Mouse (Mus musculus): ENCODE results near the gene Zfp710.
A peak's percentile ranks its signal among the peaks of the same experiment; 100 is the strongest.

Gene Zfp710

DNA sequence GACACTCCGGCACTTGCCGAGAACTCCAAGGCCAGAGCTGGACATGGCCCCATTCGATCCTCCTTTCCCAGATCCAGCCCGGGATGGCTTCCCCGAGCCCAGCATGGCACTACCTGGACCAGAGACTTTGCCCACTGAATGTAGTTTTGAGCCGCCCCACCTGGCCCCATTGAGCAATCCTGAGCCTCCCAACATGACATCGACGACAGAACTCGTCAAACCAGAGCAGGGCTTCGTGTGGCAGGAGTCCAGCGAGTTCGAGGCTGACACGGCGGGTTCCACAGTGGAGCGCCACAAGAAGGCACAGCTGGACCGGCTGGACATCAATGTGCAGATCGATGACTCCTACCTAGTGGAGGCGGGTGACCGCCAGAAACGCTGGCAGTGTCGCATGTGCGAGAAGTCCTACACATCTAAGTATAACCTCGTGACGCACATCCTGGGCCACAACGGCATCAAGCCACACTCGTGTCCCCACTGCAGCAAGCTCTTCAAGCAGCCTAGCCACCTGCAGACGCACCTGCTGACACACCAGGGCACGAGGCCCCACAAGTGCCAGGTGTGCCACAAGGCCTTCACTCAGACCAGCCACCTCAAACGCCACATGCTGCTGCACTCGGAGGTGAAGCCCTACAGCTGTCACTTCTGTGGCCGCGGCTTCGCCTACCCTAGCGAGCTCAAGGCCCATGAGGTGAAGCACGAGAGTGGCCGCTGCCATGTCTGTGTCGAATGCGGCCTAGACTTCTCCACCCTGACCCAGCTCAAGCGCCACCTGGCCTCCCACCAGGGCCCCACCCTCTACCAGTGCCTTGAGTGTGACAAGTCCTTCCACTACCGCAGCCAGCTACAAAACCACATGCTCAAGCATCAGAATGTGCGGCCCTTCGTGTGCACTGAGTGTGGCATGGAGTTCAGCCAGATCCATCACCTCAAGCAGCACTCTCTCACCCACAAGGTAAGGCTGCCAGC is 57.3 kb downstream of the Zfp710 start:
- DNase-seq = no peak

DNA sequence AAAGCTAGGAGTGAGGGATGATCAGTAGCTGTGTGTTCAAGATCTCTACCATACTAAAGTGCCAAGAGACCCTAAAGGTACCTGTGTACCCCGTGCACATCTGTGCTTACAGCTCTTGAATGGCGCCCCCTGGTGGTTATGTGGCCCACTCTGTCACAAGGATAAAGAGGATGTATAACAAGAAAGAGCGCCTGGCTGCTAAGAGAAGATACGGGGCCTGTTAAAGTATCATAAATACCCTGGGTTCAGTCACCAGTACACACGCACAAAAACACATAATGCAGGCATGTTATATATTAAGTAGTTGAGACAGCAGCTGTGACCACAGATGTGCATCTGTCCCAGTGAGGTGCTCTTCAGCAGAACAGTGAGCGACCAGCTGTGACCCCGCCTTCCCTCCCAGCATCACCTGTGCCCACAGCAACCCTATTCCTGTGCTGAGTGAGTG is 59.9 kb downstream of the Zfp710 start:
- DNase-seq = peak; percentile 80

DNA sequence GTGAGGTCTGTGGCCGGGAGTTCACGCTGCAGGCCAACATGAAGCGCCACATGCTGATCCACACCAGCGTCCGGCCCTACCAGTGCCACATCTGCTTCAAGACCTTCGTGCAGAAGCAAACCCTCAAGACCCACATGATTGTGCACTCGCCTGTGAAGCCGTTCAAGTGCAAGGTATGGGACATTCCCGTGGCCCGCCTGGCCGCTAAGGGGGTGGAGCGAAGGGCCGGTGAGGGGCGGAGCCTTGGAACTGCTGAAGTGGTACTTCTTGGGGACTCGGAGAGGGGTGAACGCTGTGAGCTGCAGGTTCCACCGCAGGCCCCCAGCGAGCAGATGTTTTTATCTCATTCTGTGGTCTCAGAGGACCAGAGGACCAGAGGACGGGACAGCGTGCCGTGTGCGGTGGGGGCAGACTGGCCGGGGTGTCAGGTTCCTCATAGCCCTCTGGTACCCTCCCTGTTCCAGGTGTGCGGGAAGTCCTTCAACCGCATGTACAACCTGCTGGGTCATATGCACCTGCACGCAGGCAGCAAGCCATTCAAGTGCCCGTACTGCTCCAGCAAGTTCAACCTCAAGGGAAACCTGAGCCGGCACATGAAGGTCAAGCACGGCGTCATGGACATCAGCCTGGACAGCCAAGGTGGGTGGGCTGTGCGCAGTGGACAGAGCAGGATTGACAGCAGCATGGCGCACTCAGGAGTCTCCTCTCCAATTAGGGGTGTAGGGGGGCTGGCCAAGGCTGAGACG is 61.5 kb downstream of the Zfp710 start:
- DNase-seq = no peak

DNA sequence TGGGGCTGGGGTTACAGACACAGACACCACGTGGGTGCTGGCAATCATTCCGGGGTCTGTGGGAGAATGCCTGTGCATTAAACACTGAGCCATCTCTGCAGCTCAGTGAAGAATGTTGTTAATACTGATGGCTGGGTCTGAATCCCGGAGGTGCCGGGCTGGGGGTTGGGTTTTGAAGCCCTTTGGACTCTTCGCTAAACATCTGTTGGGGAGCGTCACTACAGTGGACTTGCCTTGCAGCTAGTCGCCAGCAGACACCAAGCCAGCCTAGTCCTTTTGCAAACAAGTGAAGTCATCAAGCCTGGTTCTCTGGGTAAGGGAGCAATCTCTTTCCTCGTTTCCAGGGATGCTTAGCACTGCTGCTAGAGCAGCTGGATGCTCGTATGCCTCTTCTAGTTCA is 63.6 kb downstream of the Zfp710 start:
- DNase-seq = no peak

DNA sequence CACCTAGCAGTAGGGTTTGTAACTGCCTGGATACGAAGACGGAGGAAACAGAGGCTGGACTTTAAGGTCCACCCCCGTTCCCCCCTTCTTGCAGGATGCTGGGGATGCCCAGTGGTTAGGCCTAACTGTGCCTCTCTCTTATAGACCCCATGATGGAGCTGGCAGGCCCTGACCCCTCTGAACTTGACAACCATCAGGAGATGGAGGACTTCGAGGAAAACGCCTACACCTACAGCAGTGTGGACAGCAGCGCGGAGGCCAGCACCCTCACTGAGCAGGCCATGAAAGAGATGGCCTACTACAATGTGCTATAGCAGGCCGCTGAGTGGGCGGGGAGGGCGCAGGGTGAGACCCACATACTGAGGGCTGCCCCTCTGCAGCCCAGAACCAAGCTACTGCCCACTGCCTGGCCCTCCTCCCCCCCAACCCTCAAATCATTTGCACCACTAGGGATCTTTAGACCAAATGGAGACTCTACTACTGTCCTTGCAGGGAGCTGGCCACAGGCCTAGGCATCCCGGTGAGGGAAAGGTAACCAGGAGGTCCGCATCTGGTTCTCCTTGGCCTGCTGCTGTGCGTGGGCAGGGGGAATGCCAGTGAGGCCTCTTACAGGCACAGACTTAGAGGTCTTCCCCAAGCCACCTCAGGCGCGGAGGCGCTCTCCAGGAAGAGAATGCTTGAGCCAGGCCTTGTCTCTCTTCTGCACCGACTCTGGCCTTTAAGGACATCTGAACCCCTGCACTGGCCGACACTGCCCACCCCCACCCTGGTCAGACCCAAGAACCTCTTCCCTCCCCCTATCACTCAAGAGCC is 65.8 kb downstream of the Zfp710 start:
- no peak for DNase-seq

DNA sequence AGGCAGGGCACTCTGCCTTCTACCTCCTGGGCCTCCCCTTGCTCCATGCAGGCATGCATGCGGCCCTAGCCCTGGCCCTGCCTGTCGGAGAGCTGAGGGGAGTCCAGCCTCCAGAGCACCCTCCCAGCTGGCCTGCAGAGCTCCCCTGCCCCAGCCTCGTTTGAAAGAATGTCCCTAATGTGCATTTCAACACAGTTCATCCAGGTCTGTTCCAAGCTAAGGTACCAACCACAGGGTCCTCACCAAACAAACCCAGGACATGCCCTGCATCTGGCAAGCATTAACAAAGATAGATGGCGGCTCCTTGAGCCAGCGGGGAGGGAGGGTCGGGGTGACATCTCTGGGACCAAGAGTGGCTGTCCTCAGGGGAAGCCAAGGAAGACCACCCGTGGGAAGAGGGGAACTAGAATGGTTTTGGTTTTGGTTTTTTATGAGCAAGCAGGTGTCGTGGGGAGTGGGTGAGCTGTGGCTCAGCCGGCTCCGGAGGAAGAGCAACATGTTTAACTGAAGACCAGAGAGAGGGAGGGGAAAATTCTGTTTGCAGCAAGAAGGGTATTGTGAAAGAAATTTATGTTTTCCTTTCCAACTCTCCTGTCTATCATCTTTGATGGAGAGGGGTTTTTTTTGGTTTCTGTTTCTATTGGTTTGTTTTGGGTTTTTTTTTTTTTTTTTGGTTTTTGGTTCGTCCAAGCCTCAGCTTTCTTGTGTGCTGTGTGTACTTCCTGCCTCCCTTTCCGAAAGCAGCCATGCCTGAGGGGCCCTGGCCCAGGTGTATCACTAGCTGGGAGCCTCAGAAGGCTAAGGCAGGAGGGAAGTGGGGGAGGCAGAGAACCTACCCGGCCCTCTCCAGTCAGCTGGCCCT is 66.6 kb downstream of the Zfp710 start:
- DNase-seq = no peak

DNA sequence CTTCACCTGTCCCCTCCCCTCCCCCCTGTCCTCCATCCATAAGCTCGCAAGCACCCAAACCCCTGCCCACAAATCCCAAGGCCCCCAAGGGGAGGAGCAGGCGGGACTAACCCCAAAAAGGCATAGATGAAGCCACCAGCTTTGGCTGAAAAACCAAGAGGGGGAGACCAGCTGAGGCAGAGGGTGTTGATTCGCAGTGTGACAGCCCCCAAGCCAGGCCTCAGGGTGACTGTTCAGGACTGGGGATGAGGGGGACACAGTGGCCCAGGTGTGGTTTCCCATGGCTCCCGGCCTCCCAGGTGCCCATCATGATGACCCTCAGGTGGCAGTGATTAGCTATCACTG is 67.2 kb downstream of the Zfp710 start:
- DNase-seq = no peak

DNA sequence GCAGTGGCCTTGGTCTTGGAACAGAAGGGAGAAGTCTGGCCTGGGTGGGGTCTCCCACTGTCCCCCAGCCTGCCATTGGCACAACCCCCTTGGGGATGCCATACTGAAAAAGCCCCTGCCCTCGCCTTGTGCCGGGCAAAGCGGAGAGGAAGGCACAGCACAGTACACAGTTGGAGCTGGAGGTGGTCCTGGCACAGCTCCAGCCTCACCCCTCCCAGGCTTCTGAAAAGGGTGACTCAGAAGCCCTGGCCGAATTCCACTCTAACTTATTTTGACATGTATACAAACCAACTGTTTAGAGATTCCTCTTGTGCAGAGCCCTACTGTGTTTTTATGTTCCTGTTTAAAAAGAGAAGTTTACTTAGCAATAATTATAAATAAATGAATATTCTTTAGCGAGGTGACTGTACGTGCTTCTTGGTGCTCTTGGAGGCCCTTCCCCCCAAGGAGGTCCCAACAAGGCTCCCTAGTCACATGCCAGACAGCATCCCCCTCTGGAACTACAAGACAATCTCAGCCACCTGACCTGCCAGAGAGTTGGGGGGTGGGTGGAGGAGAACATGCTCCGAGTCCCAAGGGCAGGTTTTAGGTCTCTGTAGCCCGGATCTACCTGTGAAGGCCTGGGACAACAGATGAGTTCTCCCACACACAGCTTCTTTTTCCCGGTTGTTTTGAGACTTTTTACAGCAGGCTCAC is 67.9 kb downstream of the Zfp710 start:
- no peak for DNase-seq

DNA sequence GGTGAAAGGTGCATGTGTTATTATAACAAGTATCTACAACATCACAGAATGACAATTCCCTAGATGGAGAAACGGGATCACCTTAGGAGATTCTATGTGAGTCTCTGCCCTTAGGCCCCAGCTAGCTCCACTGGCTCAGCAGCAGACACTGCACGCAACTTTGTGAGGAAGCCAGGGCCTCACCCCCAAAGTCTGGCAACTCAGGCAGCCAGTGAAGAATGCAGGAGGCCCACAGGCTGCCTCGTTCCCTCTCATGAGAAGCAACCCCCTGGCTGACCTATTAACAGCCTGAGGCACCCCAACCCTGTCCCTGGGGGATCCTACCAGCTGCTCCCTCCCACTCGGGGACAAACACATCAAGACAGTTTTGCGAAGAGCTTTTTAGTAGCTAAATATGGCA is 69.9 kb downstream of the Zfp710 start:
- DNase-seq = no peak

DNA sequence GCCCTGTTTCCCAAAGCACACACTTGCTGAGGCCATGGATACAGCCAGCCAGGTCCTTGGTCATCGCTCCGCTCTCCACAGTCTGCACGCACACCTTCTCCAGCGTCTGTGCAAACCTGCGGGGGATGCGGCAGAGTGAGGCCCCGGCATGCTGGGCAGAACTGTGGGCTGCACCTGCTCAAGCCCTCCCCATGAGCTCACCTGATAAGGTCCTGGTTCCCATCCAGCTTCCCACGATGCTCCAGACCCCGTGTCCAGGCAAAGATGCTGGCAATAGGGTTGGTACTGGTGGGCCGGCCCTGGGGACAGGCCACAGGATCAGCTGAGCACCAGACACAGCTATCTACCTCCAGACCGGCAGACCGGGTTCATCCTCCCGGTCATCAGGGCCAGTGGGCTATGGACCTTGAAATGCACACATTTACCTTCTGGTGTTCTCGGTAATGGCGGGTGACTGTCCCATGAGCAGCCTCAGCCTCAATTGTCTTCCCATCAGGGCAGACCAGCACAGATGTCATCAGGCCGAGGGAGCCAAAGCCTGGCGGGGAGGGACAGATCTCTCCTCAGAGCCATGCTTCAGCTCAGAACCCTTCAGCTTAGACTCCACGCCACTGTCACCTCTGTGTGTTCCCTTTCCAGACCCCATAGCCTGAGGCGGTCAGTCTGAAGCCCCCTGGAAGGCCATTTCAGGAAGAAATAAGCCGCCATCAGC is 71.1 kb downstream of the Zfp710 start:
- no peak for DNase-seq

DNA sequence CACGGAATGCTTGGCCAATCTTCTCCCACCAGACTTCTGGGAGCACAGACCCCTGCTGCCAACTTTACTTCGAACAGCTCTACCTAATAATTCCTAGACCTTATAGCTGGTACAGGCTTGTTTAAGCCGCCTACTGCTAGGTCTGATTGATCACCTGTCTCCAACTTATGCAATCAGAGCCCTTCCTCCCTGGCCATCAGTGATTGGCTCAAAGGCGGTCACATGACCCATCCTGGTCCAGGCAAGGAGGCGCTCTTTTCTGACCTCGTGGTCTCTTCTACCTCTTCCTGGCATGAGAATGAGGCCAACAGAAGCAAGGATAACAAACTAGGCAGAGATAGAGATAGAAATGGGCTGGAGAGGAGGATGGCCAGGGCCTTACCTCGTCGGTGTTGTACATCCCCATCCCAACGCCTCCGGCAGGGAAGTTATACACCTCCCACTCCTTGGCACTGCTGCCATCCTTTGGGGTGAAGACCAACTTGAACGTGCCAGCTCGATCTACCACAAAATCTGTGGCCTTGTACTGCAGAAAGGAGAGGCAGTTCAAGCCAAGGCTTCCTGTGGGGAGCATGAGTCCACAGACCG is 73.9 kb downstream of the Zfp710 start:
- no peak for DNase-seq

DNA sequence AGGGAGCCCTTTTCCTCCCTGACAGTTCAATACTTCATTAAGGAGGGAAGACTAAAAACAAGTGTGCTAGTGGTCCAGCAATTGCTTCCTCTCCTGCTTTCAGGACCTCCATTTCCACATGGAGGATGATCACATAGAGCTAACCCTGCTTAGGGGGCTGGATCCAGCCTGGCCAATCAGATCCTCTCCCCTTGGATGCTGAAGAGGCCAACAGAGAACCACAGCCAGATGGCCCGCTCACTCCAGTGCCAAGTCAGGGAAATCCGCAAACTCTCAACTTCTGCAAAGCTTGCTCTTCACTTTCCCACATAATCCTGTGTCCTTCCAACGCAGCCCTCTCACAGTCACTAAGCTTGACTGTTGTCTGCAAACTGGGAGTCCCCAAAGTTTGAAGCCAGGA is 78.7 kb downstream of the Zfp710 start:
- no peak for DNase-seq

DNA sequence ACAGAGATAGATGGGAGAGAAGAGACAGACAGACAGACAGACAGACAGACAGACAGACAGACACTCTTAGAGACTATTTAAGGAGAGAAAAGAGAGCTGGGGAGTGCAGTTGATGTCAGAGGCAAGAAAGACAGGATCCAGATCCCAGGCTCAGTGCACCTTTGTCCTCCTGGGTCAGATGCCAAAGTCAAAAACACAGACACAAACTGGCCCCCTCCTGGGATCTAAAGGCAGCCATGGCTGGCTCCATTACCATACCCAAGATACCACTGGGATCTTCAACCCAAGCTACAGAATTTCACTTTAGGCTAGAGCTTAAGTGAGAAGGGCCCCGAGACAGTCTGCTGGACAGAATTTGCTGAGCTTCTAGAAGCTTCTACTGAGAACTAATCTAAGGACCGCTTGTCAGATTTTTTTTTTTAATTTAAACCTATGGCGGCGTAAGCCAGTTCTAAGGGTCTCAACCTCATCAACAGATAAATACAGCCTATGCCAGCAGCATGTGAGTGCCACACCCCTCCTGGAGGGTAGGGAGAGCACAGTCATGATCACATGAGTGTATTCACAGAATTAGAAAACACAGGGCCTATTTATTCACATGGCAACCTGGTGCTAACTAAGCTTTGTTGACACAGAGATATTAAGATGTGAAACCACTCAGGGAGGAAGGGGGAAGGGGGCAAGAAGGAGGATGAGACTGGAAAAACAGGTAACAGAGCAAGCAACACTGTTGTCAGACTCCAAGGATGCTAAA is 81.2 kb downstream of the Zfp710 start:
- no peak for DNase-seq

DNA sequence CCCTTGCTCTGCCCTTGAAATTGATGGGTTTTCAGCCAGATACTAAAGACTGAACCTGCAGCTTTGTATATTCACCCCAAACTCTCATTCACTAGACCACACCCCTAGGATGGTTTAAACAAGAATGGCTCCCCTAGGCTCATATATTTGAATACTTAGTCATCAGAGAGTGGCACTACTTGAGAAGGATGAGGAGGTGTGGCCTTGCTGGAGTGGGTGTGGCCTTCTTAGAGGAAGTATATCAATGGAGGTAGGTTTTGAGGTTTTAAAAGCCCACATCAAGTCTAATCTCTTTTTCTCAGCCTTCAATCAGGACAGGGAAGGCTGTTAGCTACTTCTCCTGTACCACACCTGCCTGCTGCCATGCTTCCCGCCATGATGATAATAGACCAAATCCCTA is 81.8 kb downstream of the Zfp710 start:
- no peak for DNase-seq

DNA sequence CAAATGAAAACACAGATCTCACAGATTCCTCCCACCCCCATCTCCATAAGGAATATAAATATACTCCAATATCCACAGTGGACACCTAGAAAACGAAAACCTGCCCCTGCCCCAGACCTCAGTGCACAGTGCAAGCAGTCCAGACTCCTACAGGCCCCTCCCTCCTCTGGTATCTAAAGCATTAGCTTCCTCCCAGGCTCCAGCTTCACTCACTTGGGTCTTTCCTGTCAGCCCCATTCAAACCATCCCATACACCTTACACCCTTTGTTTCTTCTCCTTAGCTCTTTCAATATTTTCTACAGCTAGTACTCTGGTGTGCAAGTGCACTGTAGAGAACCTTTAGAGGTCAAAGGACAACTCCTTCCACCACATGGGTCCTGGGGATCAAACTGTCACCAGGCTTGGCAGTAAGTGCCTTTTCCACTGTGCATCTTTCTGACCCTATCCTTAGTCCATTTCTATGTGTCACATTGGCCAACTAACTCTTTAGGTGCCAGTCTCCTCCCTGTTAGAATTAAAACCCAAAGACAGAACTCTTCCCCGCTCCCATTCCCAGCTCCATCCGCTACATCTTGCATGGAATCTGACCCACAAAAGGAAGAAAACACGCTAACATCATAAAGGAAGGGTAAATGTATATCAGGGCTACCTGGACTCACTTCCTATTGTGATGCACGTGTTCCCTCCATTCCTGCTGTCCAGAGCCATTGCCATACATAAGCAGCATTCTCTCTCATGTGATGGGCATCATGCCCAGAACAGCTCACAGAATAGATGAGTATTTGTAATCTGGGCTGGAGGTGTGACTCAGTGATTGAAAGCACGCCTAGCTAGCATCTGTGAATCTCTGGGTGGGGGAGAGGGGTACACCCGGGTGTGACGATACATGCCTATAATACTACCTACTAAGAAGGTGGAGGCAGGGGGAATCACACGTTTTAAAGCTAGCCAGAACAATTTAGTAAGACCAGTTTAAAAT is 86.7 kb downstream of the Zfp710 start:
- no peak for DNase-seq

DNA sequence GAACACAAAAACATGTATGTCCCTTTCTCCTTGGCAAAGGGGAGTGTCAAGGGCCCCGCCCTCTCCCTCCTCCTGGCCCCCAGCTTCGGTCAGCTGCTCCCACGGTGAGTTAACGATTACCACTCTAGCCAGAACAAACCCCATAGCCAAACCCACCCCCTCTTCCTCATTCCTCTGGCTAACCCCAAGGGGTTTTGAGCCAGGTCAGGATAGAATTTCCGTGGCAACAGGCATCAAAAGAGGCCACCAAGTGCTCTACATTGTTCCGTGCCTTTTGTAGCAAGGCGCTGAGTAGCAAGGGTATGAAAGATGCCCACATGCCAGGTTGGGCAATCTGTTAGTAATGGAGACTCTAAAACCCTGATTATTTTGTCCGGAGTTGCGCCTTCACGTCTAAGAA is 89.4 kb downstream of the Zfp710 start:
- no peak for DNase-seq

DNA sequence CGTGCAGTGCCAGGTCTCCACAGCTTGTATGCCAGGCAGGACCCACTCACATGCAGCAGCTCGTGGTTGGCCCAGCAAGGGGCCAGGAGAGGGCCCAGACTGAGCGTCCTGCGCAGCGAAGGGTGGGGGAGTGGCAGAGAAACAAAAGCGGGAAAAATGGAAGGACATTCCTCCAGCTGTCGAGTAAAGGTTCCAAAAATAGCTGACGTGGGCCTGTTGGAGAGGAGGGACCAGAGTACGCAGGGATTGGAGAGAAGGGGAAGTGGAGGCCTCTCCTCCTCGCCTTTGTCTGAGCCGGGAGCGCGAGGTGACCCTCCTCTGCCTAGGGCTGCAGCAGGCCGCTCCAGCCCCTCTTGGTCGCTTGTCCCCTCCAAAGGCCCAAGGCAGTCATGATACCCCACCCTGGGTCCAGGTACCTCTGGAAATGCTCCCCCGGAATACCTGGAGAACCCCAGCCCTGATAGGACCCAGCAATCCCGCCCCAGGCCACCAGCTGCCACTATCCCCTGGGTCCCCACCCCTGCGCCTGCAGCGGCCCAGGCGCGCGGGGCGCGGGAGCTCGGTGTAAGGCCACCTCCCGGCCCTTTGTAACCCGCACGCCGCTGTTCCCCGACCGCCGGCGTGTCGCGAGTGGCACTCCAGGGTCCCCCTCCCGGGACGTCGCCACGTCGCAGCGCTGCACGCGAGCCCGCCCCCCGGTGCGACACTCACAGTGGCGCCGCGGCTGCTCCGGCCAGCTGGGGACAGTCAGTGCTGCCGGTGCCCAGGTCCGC is 90.0 kb downstream of the Zfp710 start:
- DNase-seq = peak; percentile 74

DNA sequence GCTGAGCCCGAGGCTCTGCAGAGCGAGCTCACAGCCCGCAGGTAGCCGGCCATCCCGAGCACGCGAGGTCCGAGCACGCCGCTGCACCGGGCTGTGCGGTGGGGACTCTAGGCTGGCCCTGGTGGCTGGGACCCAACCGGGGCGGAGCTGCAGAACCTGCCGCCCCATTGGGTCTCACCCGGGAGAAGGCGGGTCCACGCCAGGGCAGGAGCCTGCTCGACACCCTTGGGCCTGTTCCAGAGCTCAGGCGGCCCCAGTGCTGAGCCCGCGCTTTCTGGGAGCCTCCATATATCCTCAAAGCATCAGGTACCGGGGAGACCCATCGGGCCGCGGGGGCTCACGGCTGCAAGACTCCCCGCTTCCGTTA is 90.6 kb downstream of the Zfp710 start, which contains the start of gene Idh2:
Gene Idh2 (minus strand): TSS at position 169 of the 367 bp plus-strand sequence.
- DNase-seq = peak; percentile 83
